Mouse (Mus musculus): Measurements from ENCODE around the gene Scp2.

Gene Scp2

DNA sequence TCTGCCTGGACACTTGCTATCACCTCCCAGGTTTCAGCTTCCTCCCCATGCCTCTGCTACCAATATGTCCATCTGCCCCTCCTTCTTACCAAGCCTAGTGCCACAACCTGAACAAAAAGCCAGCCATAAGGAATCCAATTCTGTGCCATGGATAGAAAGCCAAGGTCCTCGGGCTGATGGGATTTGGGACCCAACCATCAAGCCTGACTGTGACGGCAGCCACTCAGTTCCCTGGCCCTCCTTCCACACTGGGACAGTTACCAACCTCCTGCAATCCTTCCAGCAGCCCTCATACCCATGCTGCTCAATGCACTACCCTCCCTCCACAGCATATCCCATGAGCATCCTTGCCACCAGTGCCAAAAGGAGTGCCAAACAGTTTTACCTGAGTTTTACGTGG lies 128.5 kb downstream of the Scp2 start:
- DNase-seq, result no peak

DNA sequence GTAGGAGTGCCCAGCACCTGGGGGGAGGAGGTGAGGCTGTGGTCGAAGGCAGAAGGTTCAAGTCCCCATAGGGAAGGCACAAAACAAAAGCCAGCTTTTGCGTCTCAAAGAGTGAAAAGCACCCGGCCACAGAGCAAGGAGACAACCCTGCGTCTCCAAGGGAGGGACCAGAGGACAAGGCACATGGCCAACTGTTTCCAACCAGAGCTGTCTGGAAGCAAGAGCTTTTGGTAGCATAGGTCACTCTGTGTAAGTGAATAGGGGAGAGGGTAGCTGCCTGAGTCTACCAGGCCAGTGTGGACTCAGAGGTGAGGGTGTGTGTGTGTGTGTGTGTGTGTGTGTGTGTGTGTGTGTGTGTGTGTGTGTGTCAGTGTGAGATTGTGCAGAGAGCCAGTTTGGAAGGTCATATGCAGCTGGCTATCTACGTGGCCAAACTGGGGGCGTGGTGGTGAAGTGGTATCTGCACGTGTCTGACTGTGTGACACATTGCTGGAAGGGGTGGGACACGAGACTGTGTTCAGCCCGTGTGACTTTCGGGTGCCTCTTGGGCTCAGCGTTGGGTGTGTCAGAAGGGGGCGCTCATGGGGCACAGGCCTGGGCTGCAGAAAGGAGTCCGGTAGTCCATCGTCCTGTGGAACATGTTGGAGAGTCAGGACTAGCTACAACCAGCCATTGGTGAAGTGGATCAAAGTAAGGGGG lies 129.6 kb downstream of the Scp2 start:
- DNase-seq, result peak; percentile 64

DNA sequence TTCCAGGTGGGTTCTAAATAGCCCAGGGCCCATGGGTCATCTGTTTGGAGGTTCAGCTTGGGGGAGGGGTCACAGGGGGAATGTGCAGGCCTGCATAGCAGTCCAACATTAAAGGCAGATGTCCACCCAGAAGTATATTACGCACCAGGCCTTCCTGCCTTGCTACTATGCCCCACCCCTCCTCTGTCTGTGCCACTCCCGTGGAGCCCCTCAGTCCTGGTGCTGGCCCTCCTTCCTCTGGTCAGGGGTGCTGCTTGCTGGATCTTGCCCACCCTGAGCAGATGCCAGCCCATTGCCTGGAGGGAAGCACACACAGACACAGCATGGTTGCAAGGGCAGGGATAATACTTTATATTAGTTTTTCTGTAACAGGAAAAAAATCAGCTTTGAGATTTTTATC lies 130.3 kb downstream of the Scp2 start:
- no peak for DNase-seq

DNA sequence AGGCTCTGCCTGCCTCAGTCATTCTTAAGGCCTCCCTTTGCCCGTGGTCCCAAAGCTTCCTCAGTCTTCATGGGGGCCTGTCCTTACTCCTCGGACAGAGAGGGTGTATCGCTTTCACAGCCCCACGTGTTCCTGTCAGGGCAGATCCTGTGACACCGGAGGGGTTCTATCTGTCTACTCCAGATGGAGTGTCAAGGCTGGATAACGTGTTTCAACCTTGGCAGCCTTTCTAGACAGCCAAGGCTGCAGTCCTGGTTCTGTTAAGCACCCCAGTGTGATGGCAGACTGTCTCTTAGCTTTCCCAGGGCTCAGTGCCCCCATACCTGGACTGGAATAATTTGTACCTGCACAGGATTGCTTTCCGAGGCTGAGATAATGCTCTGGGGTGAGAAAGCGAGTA lies 136.3 kb downstream of the Scp2 start:
- DNase-seq, result no peak

DNA sequence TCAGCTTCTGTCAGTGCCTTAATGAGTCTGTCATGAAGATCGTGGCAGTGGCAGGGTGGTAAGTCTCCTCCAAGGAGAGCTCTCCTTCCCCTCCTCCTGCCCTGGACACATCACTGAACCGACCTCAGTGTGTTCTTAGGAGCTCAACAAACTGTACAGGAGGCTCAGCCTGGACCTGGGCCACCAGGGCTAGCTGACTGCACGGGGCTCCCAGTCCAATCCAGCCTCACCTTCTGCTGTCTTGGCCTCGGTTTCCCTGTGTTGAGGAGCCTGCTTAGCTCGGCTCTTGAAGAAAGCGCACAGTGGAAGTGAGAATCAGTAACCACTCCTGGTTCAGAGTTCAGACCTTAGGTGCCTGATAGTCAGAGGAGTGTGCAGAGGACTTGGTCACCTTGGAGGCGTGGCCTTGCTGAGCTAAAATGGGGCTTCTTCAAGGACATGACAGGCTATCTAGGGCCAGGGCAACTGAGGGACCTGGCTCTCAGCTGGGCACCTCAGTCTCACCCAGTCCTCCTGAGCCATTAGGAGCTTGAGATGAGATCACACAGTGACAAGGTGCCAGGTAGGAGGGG lies 137.2 kb downstream of the Scp2 start:
- no peak for DNase-seq

DNA sequence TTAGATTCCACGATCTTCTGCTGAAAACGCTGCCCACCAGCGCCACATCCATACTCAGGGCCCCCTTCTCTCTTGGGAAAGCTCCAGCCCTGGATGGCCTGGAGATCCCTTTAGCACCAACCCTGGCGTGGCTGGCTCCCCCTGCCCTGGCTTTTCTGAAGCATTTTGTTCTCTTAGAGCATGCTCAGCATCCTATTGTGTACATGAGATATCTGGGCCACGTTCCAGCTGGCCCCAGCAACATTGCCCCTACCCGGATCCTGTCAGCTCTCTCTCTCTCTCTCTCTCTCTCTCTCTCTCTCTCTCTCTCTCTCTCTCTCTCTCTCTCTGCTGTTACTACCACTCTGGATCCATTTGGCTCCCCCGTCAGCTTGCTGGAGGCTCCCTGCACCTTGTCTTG lies 139.5 kb downstream of the Scp2 start:
- no peak for DNase-seq

DNA sequence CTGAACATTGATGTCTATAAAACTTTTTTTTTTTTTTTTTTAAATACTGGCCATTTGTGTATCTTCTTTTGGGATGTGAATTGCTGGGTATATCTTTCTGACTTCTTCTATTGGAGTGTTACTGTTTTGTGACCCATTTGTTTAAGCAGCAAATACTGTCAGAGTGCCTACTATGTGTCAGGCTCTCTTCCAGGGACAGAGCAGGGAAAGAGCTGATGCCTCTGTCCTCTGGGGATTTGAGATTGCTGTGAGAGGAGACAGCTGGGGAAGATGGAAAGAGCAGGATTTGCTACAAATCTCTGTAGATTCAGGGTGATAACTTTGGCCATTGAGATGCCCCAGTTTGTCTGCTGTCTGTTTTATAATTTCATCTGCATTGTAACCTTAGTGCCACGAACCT lies 145.4 kb downstream of the Scp2 start:
- no peak for DNase-seq

DNA sequence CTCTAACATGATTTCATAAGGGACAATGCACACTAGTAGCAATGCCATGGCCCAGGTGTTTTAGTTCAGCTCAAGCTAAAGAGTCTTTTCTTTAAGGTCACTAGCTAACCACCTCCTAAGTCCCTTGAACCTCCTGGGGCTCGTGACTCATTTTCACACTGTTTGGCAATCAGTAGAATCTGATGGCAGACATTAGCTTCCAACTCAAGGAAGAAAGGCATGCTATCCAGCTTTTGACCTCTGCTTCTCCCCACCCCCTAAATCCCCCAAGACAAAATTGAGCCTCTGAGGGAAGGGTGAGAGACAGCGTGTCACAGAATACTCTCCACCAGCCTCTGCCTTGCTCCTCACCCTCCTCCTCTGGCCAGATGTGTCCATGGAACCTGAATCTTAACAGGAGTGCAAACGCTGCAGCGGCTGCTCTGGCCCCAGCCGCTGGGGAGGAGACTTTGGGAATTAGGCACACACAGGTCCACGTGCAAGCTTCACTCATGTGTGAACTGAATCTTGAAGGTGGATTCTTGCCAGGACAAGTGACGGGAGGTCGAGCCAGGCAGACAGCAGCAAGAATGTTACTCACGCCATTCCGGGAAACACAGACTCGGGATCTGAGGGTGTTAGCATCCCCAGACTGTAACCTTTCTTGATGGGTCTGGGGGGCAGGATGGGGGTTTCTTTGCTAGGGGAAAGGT lies 146.0 kb downstream of the Scp2 start:
- no peak for DNase-seq

DNA sequence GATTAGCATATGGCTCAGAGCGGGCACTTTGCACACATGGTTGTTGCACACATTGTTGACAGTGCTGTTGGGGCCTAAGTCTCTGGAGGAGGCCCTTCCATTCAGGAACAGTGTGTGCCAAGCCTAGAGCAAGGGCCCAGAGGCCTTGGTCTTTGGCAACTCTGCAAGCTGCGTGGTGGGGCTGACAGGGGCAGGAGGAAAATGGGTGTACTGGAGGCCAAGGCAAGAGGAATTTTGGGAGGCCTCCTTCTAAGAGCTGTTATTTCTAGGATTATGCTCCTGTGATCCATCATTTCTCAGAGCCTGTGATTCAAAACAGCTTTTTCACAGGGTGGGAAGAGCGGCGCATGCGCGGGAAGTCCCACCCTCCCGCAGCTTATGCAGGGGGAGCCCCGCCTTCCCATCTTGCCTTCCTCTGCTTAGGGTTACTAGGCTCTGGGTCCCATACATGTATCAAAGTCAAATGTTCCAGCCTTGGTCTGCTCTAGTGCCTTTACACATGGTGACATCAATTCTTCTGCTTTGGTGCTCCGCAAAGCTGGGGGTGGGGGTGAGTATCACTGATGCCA lies 148.3 kb downstream of the Scp2 start:
- no peak for DNase-seq

DNA sequence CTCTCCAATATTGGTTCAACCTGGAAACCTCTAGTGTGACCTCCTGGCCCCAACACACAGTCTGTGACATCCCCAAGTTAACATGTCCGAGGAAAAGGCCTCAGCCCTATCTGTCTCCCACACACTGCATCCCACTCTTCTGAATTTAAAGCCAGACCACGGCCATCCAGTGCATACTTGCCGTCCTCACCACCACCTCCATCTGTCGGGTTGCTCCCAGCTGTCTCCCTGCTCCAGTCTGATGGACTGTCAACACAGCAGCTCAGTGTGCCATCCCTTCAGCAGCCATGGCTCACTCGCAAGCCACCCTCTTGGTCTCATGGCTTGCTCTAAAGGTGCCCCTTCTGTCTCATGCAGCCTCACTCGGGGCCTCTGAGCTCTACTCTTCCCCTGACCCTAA lies 149.1 kb downstream of the Scp2 start:
- DNase-seq, result no peak

DNA sequence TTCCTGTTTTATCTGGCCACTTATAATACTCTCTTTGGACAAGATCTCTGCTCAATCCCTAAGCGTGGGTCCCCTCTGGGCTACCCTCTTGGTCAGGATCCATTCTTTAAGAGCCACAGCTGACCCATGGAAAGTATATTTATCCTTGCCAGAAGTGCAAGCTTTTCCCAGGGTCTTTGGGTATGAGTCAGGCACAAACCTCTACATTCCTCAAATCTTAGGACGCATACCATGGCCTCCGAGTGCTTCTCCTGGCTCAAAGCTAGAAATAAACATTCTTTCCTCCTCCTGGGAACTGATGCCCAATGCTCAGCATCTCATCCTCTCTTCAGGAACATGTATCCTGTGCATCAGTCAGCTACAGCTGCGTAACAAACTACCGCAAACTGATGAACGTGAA lies 149.8 kb downstream of the Scp2 start:
- no peak for DNase-seq
